Mouse (Mus musculus) G1E (cell line): Measurements from ENCODE around the gene Zmym4.

Experiments used
- CTCF ChIP-seq: IDR thresholded peaks from 2 replicates; pipeline ENCODE4 v1.5.1; 2012; ENCODE audit warnings: low read depth, low read length, inconsistent platforms, mixed read lengths
- GATA1 ChIP-seq: IDR thresholded peaks from 2 replicates; pipeline ENCODE4 v1.6.1; 2012; ENCODE audit warnings: borderline replicate concordance, low read length, inconsistent platforms, mixed read lengths

DNA sequence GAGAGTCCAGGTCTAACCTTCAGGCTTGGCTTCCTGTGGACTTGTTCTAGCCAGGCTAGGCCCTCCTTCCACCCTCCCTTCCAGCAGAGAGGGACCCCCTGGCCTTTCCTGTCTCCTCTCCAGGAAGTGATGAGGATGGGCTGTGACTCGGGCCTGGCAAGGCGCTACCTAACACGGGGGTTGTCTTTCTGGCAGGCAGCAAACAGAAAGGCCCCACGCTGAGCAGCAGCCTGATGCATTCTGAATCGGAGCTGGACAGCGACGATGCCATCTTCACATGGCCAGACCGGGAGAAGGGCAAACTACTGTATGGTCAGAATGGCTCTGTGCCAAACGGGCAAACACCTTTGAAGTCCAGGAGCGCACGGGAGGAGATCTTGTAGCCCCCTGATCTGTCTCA is 115.0 kb downstream of the Zmym4 start:
- TF ChIP-seq GATA1 (no peak), CTCF (no peak)
